Mouse (Mus musculus) CD4-positive, CD25-positive, alpha-beta regulatory T cell, adult 2 months (primary cell): Measurements from ENCODE around the gene Plcd1.

Experiments
- DNase-seq: peaks from one replicate; pipeline ENCODE4 v3.0.0-alpha.2; 2012; ENCODE audit warnings: low read depth, low spot score

Plcd1 gene

GRCm38 (mm10) chr9:119091581-119092310 lies 1.6 kb downstream of the Plcd1 start:
- DNase-seq: no peak

DNA sequence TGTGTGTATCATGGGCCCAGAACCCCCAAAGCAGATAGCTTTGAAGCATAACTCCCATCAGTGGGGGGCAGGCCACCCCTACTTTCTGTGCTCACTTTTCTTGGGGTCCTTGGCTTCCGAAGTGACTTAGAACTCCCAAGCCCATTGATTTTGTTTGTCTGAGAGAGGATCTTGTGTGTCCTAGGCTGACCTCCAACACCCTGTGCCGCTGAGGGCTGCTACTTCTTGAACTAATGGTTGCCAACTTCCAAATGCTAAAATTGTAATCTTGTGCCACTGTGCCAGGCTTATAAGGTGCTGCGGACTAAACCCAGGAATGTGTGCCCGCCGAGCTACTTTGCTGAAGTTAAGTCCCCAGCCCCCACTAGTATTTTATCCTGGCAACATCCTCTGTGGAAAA lies 2.8 kb downstream of the Plcd1 start:
- DNase-seq: no peak

DNA sequence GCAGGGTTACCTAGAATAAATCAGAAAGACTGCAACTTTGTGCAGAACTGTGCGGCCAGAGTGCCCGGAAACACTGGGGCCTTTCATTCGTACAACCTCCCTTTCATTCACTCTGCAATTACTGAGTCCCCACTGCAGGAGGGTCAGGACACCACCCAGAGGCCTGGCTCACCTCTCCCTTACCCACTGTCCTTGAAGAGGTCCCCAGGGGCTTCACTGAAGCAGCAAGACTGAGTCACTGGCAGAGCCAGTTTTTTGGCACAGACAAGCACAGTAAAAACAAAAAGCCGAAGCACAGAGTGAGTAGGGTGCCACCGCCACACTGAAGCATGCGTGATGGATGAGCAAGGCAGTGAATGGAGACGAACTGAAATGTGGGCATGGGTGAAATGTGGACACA lies 3.9 kb downstream of the Plcd1 start:
- no peak for DNase-seq

GRCm38 (mm10) chr9:119088148-119088801 lies 5.0 kb downstream of the Plcd1 start:
- peak; percentile 68 for DNase-seq

- no peak for DNase-seq
Measured at GRCm38 (mm10) chr9:119087309-119087708, 6.0 kb downstream of the Plcd1 start.

GRCm38 (mm10) chr9:119086451-119086850 lies 6.9 kb downstream of the Plcd1 start:
- DNase-seq: no peak

DNA sequence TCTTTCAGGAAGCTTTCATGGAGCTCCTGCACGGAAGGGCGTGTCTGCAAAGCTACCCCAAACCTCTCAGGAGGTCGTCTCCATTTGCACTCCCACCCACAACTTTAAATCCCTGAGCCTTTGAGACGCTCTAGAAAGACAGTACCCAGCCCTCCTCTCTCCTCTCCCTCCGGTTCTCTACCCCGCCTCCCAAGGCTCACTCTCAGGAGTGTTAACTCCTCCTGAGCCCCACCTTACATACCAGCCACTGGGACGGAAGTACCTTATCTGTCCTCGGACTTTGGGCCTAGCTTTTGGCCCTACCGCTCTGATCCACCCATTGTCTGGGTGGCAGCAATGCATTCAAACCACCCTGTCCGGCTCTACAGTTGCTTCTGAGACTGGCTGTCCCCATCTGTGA lies 9.3 kb downstream of the Plcd1 start:
- DNase-seq: no peak

- DNase-seq: no peak
Measured at GRCm38 (mm10) chr9:119082656-119083430, 10.5 kb downstream of the Plcd1 start.

- DNase-seq: no peak
Measured at GRCm38 (mm10) chr9:119082039-119082438, 11.3 kb downstream of the Plcd1 start.

- DNase-seq: no peak
Measured at GRCm38 (mm10) chr9:119080040-119080675, 13.1 kb downstream of the Plcd1 start.

GRCm38 (mm10) chr9:119075685-119076084 lies 17.6 kb downstream of the Plcd1 start:
- DNase-seq: no peak

DNA sequence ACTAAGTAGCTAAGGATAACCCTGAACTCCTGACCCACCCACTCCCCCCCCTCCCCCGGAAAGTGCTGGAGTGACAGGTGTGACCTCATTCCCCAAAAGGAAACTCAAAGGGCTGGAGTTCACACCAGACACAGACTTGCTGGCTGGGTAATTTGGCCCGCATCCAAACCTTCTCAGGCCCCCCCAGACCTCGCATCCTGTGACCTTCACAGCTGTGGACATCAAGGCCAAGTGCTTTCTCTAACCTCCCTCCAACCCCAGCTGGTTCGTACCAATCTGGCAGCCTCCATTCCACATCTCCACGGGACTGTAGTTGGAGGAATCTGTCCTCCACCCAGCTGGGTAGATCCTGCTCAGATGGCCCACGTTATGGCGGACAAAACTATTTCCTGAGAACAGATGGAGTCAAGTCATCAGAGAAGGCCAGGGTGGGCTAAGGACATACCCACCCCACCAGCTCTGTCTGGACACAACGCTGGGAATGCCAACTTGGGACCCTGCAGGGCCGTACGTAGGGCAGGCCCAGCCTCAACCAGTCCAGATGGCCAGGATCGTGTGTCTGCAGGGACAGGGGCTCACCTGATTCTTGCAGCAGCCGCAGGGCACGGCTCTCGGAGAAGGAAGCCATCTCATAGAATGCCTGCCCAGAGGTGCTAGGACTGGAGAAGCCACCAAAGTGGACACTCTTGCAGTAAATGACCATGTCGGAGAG lies 20.0 kb downstream of the Plcd1 start:
- no peak for DNase-seq

- DNase-seq: no peak
Measured at GRCm38 (mm10) chr9:119071786-119072185, 21.5 kb downstream of the Plcd1 start.

GRCm38 (mm10) chr9:119070173-119070825 lies 23.0 kb downstream of the Plcd1 start:
- DNase-seq: no peak

- DNase-seq: no peak
Measured at GRCm38 (mm10) chr9:119068266-119068665, 25.0 kb downstream of the Plcd1 start.

- peak; percentile 74 for DNase-seq
Measured at GRCm38 (mm10) chr9:119067601-119068000, 25.7 kb downstream of the Plcd1 start.

DNA sequence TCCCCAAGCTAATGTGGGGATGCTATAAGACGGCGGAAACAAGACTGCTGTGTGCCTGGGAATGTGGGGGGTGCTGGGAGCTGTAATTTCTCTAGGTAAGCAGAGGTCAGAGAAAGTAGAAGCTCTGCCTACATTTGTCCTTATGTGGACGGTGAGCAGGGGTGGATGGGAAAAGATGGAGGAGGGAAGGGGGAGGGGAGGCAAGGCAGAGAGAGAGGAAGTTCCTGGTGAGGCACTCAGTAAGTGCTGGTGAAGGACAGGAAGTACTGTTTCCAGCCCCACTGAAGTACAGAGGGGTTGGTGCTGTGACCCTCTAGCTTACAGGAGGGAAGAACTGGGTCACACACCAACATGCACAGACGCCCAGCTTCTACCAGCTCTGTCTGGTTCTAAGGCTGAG lies 29.0 kb downstream of the Plcd1 start:
- peak; percentile 15 for DNase-seq

GRCm38 (mm10) chr9:119063036-119063644 lies 30.2 kb downstream of the Plcd1 start:
- peak; percentile 52 for DNase-seq

- no peak for DNase-seq
Measured at GRCm38 (mm10) chr9:119060701-119061100, 32.6 kb downstream of the Plcd1 start.

DNA sequence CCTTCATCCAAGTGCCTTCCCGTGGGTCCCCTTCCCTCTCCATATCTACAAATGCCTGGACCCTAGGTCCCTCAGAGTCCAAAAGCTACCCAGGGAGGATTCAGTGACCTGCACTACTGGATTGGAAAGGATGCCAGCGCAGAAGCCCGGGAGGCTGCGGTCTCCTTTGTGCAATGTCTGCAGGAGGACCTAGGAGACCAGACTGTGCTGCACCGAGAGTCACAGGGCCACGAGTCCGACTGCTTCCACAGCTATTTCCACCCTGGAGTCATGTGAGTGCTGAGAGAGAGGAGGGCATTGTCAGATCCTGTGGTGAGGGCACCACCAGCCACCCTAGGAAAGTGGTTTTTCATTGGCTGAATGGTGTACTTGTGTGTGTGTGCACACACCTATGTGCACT lies 35.1 kb downstream of the Plcd1 start:
- DNase-seq: no peak
